Mouse (Mus musculus): ENCODE measurements at regions not wholly inside any gene's neighbourhood (a gene's known extent, or its start where the extent isn't known, plus 50 kb on each side); places are given as distances from the start of the nearest gene placed in this dataset.

DNA sequence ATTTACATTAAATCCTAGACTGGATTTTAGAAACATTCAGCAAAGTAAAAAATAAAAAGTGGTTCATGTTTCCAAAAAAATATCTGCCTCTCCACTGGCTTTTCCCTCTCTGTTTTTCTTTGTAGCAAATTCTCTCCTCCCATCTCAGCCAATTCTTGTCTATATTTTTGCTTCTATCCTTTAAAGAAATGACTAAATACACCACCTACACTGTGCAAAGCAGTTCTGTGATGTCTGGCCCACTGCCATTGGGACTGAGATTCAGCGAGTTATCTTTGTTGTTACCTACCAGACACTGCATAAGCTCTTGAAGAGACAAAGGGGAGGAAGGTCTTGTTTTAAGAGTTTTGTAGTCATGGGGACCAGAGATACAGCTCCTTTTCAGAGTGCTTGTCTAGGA, 835.8 kb upstream of the Klhl29 start:
- no peak for DNase-seq (ENCODE audit: low read depth, low spot score)

DNA sequence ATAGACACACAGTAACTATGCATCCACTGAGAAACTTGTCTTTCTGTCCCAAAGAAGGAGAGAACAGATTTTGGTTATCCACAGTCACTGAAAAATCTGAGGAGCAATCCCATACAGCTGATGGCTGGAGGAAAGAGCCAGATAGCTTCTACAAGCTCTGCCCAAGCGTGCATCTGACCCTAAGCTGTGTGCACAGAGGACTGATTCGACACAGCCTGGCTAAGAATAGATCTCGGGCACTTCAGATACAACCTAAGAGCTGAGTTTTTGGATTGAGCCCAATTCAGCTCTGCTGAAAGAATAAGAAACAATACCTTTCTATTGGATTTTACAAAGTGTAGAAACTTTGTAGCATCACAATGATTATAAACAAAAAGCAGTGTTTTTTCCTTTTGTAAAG, 813.8 kb upstream of the Klhl29 start:
- DNase-seq (ENCODE audit: low read depth, low spot score), result no peak

DNA sequence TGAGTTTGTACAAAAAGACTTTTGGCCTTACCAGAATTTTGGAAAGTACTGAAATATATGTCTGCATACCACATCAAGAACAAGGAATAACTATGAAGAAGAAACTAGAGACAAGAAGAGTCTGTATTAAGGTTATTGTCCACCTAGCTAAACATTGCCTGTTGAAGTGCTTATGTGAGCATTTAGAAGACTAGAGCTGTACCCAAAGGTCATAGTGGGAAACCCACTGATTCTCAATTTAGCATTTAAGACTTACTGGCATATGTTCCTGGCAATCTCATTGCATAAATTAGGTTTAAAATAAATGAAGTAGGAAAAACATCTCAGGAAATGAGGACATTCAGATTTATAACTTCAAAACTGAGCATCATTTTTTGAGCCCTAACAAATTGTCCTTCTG, 793.3 kb upstream of the Klhl29 start:
- no peak for DNase-seq (ENCODE audit: low read depth, low spot score)

DNA sequence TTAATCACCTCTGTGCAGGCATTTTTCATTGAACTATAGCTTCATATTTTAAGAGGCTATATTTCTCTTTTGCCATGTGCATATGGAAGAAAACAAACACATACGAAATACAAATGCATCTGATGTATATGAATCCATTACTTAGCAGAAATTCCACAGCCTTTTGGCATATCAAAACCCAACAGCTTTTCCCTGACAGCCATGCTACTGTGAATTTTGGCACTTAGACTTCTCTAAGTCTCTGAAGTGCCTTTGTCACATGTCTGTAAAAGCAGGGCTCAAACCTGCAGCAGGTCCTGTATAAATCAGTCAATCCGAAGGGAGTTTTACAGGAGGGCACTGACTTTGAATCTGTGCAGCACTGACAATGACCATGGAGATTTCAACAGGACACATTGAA, 778.8 kb upstream of the Klhl29 start:
- DNase-seq (ENCODE audit: low read depth, low spot score), result no peak

DNA sequence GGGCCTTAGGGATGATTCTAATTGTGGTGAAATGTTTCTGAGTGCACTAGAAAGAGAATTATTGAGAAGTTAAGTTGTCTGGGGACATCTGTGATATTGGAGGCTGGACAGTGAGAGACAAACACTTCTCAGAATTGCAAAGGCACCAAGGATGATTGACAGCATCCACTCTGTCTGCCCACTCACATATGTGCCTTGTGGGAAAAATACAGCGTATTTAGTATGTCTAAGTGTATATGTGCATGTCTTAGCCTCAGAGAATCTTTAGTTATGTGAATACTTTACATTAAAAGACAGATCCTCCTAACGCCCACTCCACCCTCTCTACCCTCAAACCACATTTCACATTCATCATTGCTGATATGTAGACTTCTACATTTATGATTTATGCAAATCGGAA, 776.0 kb upstream of the Klhl29 start:
- DNase-seq (ENCODE audit: low read depth, low spot score), result no peak

DNA sequence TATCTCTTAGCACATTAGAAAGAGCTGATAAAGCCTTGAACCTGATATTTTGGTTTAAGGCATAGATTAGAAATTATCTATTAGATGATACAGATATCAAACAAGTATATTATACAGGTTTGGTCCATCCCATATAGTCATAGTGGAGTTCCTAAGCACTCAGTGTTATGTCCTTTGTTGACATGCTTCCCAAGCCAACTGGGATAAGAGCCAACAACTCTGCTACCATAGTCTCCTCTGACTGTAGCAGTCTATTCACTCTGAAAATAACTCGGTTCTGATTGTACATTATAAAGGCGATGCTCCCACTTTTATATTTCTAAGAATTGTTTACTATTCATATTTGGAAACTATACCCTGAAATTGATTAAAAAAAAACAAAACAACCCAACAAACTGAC, 757.0 kb upstream of the Klhl29 start:
- DNase-seq (ENCODE audit: low read depth, low spot score), result no peak

DNA sequence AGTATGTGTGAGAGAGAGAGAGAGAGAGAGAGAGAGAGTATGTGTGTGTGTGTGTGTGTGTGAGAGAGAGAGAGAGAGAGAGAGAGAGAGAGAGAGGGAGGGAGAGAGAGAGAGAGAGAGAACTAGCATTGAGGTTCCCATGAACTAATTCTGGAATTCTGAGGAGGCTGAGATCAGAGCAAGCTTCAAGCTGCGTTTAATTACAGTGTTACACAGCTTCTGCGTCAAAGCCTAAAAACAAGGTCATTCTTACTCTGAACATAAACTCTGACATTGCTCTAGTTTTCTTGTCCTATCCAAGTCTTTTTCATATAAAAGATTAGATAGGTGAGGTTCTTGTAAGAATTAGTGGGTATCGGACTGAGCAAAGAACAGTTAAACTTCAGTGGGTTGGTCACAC, 744.1 kb upstream of the Klhl29 start:
- no peak for DNase-seq (ENCODE audit: low read depth, low spot score)

DNA sequence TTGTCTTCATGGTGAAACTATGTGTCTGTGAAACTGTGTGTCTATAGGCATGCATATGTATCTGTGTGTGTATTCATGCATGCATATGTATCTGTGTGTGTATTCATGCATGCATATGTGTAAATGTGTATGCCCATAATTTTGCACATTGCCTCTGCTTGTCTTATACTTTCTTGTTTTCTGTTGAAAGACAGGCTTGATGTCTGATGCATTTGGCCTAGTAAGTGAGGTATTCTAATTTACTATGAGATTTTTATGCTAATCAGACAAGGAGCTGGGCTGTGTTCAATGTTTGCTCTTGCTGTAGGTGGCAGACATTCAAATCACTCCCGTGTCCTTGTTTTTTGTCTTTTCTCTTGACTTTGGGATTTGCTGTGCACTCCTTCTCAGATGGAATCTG, 739.8 kb upstream of the Klhl29 start:
- DNase-seq (ENCODE audit: low read depth, low spot score), result no peak

DNA sequence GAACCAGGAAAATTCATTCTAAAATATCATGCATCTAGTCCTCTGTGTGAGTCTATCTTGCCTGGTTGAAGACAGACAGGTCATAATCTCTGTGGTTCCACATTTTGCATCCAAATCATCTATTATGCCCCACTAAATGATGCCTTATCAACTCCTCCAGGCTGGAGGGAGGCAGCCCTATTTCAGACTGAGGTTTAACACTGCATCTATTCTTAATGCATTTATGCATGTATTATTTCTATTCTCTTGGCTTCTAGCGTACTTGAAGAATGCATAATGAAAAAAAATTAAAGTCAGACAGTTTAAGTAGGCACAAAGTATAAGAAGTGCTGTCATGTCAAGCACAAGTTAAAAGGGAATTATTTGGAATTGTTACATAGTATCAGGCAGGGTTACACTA, 721.8 kb upstream of the Klhl29 start:
- no peak for DNase-seq (ENCODE audit: low read depth, low spot score)

DNA sequence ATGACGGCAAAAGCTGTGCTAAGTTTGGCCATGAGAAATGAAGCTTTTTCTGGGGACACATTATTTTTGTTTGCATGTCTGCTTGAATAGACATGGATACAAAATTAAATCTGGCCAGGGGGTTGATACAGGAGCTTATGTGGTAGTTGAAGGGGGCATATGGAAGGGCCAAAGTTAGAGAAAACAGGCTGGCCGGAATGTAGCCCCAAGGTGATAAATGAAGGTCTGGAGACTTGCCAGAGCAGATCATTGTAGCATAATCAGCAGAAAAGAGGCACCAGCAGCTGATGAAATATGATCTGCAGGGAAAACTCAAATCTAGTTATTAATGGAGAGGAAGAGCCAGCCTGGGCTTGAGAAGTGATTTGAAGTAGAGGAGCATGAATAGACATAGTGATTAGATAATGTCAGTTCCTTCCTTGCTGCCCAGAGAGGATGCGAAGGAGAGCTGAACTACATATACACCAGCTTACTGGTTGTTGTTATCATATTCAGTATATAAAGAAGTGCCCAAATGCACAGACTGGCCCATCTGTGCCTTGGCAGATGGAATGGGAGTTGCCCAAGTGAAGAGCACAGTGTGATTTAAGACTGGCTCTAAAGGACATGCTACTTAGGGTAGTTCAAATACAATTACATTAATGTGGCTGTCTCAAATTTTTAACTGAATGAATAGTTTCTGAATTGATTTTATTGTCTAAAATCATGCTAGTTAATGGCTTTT, 712.3 kb upstream of the Klhl29 start:
- DNase-seq (ENCODE audit: low read depth, low spot score), result no peak

DNA sequence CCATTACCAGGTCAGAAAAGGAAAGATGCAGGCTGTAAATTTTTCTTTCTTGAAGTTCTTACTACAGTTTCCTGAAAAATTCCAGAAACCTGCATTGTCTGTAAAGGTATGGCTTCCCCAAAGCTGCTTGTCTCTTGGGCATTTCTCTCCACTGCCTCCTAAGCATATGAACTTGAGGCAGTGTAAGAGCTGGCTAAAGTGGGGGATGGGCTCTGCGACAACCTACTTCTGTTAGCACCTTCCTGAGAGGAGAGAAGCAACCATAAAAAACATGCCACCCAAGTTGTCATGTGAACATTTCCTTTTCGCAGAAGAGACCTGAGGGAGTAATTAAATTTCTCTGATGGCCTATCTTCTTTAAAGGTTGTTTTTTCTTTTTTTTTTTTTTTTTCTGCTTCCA, 711.6 kb upstream of the Klhl29 start:
- no peak for DNase-seq (ENCODE audit: low read depth, low spot score)

DNA sequence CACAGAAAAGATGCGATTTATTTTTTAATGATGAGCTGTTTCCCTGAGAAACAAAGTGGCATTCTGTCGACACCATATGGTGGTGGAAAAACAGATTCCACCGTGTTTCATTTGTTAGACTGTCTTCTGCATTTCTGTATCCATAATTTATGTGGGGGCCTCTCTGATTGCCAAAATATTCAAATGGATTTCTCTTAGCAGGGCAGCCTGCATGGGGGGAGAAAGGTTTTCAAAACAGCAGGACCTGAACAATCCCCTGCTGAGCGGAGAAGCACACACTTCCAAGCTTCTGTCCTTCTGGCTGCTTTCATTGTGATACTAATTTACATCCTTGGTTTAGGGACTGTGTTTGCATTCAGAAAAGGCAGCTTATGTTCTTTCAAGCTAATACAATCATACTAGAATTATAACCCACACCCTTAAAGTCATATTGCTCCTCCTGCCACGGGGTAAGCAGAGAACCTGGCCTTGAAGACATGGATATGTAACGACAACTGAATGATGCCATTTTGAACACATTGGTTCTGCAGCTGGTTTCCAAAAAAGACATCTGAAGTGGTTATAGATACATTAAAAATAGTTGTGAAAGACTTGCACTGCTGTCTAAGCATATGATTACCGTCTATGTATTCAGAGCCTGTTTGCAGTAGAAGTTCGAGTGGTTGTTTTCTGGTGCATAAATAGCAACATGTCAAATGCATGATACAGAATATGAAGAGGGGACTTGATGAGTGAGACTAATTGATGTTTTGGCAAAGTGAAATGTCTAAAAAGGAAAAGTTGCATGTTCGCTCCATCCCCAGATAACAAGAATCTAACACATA, 671.6 kb upstream of the Klhl29 start:
- peak; percentile 6 for DNase-seq (ENCODE audit: low read depth, low spot score)

DNA sequence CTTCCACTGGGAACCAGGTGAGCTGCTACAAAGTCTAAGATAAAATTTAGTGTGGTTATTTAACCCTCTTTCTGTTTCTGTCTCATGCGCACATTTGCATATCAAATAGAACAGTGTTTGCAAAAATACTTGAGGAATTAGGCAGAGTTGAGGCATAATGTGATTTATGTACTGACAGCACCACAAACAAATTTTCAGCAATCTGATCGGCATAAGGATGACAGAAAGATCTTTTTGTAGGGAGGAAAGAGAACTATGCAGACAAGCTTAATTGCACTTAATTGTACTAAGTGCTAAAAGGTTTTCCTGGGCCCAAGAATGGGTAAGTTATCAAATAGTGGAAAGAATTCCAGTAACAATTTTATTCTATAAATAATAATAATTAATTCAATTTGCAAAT, 670.6 kb upstream of the Klhl29 start:
- DNase-seq (ENCODE audit: low read depth, low spot score), result no peak

DNA sequence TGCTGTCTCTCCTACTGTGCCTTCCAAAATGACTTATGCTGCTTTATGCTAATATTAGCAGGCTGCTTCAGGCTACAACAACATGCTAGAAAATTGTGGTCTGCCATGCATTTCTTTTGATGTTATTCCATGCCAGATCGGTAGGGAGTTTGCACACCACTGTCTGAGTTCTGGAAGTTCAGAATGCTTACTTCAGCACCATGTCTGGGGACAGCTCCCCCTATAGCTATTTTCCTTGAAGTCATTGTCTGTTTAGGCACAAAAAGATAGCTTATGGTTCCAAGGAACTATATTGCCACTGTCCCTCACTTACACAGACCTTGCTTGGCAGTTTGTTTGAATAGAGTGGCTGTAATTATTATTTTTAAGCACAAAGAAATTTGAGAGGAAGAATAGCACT, 666.8 kb upstream of the Klhl29 start:
- peak; percentile 33 for DNase-seq (ENCODE audit: low read depth, low spot score)

DNA sequence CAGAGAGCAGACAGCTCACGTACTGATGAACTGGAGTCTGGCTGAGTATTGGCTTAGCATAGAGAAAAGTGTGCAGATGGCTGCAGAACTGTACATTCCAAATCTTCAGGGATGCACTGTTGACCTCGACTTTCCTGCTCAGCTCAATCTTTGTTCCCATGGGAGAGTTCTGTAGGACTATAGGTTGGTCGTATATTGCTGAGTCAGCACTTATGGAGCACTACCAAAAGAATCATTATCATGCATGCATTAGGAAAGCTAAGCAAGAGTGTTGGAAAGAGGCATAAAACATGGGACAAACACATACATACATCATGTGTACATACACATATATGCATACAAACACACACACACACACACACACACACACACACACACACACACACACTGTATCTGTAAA, 648.6 kb upstream of the Klhl29 start:
- no peak for DNase-seq (ENCODE audit: low read depth, low spot score)

DNA sequence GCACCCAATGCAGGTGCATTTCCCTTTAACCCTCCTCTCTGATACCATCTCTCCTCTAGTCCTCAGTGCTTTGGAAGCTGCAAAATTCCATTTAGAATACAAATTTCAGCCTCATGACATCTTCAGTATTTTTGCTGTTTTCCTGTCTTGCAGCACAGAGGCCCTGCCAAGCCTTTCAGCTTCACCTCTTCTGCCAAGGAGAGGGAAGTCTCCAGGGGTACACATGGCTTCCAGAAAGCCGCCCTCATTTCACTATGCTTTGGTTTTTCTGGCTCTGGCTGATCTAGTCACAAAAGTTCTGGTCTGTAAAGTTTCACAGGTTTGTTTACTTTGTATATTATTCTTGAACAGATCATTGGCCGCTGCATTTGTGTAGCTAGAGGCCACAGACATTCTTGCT, 647.0 kb upstream of the Klhl29 start:
- no peak for DNase-seq (ENCODE audit: low read depth, low spot score)

DNA sequence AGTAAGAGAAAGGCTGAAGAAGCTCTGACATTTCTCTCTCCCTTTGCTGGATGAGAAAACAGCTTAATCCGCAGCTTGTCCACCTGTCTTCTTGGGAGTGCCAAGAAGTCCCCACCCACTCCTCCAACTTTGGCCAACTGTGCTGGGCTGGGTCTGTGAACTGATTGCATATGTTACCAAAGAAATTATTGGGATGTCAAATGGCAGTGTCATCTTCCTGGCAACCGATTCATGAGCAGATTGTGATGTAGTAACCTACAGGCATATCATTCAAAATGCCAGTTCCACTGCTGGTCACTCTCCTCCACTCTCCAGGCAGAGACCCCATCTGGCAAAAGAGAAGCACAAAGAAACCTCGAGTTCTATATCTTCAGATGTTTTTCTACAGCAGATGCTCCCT, 625.5 kb upstream of the Klhl29 start:
- DNase-seq (ENCODE audit: low read depth, low spot score), result no peak

DNA sequence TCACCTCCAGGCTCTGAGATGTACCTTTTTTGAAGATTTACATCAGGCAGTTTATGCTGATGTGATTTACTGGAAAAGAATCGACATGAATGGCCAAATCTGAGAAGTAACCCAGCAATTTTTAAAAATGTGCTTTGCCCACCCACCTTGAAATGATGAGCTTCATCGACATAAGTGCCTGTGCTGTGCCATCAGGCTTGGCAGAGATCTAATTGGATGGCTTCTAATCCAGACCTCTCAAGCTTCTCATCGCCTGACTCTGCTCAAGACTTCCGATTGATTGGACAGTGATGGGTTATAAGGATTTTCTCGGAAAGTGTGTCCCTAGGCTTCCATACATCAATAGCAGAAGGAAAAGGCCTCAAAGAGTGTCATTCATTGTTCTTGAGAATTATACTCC, 621.9 kb upstream of the Klhl29 start:
- DNase-seq (ENCODE audit: low read depth, low spot score), result no peak

DNA sequence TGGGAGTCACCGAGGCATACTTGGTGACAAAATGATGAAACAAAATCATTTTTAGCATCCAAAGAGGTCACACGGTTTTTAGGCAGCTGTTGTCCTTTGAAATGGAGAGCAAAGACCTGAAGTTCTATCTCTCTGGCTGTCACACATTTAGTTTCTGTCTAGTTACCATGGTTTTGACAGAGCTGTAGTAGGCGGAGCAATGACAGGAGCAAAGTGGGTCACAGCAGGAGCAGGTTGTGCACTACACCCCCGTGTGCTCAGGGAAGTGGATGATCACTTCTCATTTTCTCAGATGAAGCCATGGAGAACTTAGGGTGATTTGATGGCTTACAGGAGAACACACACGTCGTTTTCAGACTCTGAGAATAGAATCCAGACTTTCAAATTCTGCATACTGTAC, 621.2 kb upstream of the Klhl29 start:
- DNase-seq (ENCODE audit: low read depth, low spot score), result no peak

DNA sequence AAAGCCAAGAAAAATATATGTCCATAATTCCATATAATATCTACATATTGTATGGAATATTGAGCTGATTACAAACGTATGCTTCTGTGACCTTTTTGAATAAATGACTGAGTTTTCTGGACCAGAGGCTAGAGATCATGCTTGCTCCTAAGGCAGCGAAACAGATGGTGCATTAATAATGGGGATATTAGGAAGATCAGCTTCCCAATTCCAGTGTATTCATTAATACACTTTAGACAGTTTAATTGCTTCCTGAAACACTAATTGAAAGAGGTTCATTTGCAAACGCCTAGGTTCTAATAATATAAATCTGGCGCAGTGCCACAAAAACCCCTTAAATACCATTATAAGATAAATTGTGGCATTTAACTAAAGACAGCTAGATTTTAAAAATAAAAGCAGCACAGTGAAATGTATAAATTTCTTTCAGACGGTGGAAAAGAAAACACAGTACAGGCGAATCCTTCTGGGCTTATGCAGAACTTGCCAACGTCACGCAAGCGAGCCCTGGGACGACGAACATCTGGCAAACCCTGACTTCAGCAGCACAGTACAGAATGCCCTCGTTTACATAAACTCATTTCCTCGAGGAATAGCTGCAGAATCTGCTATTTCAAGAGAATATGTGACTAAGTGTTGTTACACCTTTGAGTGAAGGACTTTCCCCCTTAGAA, 608.6 kb upstream of the Klhl29 start:
- no peak for DNase-seq (ENCODE audit: low read depth, low spot score)

DNA sequence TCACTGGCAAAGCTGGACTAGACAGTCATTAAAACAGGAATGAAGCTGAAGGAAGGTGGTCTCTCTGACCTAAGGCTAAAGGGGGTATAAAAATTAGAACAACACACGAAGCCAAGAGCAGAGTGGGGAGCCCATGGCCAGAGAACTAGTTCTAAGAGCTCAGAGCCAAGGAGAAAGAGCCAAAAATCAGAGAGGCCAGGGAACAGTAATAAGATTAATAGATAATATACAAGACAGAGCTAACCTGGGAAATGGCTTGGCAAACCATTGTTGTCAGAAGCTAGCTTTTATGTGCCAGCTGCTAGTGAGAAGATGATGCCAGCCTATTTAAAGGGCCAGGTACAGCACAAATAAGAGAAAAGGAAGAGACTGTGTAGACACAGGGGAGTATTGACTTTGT, 606.6 kb upstream of the Klhl29 start:
- DNase-seq (ENCODE audit: low read depth, low spot score), result no peak

DNA sequence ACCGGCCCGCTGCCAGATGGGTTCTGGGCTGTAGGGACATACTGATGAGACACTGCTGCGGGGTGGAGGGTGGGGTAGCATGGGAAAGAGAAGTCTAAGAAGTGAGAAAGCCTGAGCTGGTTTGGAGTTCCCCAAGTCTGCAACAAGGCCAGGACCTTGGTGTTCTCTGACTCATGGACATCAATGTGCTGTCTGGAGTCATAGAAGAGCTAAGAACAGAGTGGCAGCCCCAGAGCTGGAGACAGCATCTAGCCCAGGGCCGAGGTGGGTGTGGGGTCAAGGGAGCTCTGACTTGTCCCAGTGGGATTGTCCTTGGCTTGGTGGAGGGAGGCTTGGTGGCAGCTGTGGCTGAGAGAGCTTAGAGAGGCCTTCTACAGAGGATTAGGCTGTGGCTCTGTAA, 600.4 kb upstream of the Klhl29 start:
- no peak for DNase-seq (ENCODE audit: low read depth, low spot score)

DNA sequence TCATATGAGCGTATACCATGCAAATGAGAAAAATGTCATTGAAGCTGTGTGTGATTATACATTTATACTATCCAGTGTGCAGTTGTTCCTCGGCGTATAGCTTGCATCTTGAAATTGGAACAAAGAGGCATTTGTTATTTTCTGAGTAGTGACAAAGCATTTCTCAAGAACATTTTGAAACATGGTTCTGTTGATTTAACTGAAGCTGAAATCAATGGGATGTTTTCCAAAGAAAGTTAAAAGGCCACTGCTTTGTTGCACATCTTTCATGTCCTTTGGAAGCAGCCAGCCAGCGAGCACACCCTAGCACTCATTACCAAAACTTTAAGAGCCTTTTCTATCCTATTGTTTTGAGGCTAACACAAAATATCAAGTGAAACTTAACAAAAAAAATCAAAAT, 594.1 kb upstream of the Klhl29 start:
- DNase-seq (ENCODE audit: low read depth, low spot score), result no peak

All from ZHBTc4 (cell line).